Mouse (Mus musculus) forelimb bud, embryonic 11.5 days (tissue): ENCODE measurements at regions not wholly inside any gene's neighbourhood (a gene's known extent, or its start where the extent isn't known, plus 50 kb on each side); places are given as distances from the start of the nearest gene placed in this dataset.
A peak's percentile ranks its signal among the peaks of the same experiment; 100 is the strongest.
"Not testable (repeated sequence)": the region's sequence is repeated elsewhere in the genome, so short reads cannot be mapped to it uniquely, and the experiment has no call there.

ENCODE experiments used
- DNase-seq: peaks from one replicate; pipeline ENCODE4 v3.0.0-alpha.2; 2012; ENCODE audit warnings: low read depth, low spot score

DNA sequence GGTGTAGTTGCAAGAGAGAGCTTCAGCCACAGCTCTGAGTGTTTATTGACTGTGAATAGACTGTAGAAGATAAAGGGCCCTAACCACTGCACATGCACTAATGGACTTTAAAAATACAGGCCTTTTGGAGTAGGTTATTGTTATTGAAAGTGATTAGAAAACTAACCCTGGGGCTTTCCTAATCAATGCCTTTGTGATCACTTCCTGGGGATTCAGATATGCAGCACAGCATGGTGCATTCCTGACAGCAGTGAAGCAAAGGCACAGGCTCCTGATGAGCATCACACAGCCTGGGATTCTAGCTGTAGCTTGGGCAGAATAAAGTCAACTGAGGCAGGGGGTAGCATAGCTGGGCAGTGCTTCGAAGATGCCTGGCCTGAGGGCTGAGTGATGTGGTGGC lies 87.3 kb downstream of the Gm11077 start:
- DNase-seq = no peak

DNA sequence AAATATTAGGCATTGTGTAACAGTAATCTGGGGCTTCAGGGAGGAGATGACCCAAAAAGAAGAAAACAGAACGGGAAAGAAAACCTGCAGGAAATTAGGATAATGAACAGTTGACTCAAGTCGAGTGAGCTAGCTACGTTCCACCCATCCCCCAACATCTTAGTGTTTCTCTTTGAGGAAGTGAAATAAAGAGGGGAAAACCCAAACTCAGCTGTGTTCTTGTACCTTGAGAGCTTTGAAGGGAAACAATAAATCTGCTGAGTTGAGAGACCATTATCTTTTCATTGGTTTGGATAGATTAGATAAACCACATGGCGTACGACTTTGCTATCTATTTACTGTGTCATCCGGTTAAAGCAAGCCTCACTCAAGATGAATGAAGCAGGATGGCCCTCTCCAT lies 87.7 kb downstream of the Gm11077 start:
- DNase-seq = no peak

DNA sequence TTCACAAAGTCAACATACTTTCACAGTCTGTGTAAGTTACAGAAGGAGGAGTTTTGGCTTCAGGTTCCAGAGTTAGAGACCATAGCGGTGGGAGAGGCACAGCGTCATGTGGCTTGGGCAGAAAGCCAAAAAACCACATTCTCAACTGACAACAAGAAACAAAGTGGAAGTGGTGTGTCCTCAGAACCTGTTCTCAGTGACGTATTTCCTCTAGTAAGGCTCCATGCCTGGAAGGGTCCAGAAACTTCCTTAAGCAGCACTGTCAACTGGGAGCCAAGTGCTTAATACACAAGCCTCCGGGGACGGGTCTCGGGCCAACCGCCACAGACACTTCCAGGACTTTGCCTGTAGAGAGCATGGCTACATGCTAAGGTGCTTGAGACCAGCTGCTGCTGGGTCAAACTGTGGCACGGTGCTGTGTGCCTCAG lies 90.4 kb downstream of the Gm11077 start:
- DNase-seq = no peak

DNA sequence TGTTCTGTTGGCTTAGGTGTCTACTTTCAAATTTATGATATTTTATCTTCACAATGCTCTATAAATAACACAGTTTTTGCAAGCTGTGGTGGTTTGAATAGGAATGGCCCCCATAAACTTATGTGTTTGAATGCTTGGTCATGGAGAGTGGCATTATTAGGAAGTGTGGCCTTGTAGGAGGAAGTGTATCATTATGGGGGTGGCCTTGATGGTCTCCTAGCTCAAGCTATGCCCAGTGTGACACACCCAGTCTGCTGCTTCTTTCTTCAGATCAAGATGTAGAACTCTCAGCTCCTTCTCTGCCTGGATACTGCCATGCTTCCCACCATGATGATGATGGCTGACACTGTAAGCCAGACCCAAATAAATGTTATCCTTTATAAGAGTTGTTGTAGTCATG lies 97.4 kb downstream of the Gm11077 start:
- no peak for DNase-seq

DNA sequence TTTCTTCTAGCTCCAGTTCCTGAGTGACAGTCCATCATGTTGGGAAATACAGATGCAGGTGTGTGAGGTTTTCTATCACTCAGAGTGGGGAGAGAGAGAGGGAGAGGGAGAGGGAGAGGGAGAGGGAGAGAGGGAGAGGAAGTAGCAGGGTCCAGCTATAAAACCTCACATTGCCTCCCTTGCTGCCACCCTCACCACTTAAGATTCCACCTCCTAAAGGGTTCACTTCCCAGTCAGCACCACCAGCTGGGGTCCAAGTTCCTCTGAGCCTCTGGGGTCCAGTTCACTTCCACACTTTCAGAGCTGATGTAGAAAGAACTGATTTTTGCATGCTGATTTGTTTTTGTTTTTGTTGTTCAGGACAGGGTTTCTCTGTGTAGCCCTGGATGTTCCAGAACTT lies 98.6 kb downstream of the Gm11077 start:
- DNase-seq = no peak

DNA sequence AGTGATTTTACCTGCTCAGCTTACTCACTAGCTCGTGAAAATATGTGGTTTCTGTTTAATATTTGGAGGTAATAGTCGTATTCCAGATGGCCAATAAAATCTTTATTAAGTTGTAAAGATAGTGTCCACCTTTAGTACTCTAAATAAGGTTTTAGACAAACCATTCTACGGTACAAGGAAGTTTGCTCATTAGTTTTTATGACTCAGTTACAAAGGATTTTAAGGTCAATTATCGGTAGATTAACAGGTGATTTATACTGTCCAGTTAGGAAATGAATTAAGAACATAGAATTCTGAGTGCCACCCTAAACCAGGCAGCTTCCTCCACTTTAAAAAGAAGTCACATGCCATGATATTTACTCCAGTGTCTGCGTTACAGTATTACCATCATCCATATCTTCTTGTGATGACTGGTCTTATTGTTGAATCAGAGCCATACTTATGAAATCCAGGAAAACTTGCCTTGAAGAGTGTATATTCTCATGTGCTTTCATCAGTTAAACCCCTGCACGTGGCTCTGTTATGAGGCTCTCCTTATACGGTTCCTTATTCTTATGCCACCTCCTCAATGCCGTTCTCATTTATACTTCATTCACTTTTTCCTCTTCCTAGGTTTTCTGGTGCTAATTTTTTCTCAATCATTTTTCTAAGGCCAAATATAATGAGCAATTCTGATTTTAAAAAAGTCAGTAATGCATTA lies 114.4 kb downstream of the Gm11077 start:
- peak; percentile 42 for DNase-seq

DNA sequence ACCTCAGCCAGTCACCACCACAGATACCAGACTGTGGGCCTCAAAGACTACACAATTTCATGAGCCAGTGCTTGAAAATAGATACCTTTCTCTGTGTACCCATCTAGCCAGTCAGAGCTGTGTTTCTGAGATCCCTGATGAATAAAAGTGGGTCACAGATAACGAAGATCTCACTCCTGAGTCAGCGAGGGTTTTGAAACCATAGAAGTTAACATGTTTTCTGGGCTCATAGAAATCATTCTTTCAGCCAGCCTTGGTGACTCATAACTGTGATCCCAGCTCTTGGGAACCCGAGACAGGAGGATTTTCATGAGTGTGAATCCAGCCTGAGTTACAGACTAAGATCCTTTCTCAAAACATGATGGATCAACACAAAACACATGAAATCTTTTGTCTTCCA lies 118.1 kb downstream of the Gm11077 start:
- DNase-seq = no peak

DNA sequence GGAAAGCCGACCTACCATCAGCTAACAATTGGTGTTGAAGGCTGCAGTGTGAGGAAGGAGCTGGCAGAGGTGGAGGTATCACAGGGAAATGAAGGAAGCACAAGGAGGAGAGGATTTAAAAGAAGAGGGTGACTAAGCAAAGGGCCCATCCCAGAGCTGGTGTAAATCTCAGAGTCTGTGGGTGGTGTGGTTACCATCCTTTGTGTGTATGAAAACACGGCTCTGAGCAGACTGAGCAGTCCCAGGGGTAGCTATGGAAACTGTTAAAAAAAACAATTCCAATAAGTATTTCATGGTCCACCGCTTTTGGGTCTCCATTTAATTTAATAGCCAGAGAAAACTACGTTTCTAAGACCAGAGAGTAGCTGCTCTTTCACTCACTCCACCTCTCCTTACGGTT lies 123.3 kb downstream of the Gm11077 start:
- DNase-seq = no peak

DNA sequence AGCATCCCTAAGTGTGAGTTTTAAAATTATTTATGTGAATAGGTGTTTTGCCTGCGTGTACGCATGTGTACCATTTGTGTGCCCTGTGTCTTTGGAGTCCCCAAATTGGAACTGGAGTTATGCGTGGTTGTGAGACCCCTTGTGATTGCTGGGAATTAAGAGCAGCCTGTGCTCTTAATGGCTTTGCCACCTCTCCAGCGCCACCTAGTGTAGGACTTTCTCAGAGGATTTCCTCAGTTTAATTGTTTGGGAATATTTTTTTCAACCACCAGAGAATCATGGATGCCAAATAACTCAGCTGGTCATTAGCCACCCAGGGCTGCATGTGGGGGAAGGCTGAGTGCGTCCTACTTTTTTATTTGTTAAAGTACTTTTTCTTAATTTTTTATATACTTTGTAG lies 124.4 kb downstream of the Gm11077 start:
- DNase-seq = peak; percentile 59

DNA sequence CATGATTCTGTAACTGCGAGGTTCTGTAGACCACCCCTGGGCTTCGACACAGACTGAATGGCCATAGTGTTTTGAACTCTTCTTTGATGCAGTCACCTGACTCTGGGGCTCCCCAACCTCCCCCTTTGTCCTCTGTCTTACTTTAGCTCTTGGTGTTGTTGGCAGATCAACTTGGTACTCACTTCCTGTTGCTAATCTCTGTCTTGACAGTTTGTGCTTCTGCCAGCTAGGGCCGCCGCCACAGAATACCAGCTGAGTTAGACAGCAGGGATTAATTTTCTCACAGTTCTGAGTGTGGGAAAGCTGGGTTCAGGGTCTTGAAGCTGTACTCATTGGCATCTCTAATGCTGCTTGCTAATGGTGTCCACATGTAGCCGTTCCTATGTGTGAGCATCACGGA lies 125.6 kb downstream of the Gm11077 start:
- no peak for DNase-seq

DNA sequence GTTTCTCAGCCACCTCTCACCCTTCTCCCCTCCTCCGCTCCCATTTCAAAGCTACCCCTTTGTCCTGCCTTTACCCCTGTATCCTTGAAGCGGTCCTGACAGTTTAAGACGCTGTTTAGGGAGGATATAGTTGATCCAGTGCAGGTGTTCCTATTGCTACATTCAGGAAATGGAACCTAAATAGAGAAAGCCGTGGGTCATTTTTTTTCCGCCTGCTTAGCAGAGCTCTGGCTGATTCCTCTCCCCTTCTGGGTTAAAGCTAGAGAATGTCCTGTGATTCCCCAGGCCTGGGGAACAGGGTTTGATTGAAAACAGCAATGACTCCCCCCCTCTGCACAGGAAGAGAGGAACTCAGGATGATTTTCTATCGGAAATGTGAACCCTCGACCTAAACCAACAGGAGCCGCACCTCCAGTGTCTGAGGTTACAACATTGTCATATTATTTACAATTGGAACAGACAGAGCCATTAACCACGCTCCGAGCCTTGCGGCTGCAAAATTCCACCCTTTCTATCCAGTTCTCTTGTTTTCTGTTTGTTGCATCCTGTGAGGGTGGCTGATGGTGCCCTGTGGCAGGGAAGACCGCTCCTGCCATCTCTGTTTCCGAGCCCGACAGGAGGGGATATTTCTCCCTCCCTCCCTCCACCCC lies 127.5 kb downstream of the Gm11077 start:
- peak; percentile 50 for DNase-seq

DNA sequence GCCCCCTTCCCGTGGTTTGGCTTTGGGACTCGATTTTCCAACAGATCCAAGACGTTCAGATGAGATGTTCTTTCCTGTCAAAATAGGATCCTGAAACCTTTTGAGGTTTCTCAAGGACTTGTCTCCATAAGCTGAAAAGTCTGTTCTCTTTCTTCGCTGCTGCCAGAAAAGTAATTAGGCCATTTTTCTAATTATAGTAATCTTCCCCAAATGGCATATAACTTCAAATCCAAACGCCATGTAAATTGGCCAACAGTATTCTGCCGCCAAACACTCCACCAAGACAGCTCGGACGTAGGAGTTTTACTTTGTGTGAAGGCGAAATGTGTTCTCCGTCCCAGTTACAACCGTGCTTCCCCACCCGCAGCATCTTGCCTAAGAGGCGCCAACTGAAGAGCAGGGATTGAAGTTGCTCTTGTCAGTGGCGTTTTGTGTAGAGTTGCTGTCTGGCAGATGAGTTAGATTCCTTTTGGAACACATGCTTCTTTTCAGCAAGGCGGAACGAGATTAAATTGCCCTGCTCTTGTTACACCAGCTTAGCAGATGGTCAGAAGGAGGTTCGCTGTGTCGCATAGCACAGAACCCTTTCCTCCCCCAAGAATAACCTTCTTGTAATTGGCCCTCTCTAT lies 128.1 kb downstream of the Gm11077 start:
- no peak for DNase-seq

DNA sequence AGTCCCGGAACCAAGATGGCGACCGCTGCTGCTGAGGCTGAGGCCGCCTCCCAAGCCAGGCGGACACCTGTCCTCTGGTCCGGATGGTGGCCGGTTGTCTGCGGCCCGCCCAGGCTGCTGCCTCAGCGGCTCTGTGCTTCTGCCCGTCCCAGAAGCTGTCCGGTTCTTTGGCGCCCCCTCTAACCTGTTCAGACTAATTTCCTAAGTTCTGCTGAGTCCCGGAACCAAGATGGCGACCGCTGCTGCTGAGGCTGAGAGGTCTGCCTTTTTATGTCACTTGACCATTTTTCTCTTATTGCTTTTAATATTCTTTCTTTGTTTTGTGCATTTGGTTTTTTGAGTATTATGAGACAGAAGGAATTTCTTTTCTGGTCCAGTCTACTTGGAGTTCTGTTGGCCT lies 140.4 kb downstream of the Gm11077 start:
- DNase-seq = not testable (repeated sequence)

DNA sequence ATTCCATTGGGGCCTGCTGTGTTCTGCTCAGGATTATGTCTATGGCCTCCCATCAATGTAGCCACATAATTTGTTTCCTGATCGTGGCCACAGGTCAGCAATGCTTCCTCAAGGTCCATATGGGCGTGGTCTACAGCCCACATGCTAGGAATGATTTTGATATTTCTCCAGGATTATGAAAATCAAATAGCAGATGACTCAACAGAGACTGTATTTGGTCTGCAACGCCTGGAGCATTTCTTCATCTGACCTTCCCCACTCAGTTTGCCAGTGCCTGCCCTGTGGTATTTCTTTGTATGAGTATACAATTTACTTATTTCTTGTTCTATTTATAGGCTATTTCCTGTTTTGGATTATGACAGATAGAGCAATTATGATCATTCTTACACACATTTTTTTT lies 145.7 kb downstream of the Gm11077 start:
- no peak for DNase-seq

DNA sequence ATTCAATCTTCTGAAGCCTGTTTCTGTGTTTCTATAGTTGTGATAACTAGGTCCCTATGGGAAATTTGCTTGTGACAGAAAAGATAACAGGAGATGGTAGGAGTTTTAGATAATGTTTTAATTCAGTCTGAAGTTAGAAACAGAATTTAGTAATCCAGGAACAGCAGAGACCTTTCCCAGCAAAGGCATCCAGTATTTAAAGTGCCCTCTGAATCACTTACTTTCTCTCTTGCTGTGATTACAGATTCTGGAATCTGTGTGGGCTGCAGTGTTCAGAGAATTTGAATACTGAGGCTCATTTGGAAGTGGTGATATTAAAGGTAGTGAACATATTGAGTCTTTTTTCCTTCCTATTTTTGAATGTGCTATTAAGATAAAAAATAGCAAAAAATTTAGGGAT lies 154.6 kb downstream of the Gm11077 start:
- DNase-seq = no peak

DNA sequence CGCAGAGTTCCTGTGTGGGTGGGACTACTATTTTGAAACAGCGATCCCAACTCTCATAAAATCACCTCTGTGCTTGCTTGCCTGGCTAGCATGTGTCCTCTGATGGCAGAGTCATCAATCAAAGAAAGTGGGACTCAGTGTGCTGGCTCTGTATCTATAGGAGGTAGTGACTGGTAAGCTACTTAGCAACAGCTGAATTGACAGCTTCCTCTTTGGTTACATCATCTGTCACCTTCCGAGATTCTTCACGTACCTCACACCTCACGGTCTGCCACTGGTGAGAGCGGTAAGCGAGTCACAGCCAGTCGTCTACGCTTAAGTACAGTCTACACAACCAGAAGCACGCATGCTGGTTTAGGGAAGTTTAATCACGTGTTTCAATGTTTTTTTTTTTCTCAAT lies 159.5 kb downstream of the Gm11077 start:
- peak; percentile 61 for DNase-seq

DNA sequence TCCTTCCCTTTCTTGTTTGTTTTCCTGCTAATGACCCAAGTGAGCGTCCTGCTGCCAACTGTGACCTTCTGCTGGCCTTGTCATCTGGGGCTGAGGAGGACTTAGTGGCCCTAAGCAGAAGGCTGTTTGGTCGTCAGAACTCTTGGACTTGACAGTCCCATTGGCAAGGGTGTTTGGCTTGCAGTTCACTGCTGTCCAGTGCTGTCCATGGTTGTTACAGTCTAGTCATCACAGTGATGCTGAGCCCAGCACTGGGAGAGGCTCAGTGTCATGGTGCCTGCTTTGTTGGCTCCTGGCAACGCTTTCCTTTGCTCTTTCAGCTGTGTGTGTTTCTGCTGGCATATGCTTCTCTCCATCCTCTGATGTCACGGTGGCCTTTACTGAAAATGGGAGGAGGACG lies 161.0 kb downstream of the Gm11077 start:
- DNase-seq = no peak

DNA sequence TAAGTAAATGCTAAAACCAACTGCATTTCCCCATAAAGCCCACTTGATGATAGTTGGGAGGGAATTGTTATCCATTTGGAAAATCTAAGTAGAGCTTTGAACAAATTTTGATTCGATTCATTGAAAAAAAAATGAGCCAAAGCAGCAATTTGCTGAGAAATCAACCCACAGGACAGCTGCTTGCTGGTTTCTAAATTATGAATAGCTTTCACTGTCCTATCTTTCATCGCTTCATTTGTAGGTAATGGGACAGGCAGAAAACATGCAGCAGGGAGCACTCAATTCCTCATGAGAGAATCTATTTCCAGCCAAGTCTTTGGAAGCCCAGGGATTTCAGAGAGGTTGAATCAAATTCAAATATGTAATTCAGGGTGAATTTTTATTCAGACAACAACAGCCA lies 161.5 kb downstream of the Gm11077 start:
- no peak for DNase-seq

DNA sequence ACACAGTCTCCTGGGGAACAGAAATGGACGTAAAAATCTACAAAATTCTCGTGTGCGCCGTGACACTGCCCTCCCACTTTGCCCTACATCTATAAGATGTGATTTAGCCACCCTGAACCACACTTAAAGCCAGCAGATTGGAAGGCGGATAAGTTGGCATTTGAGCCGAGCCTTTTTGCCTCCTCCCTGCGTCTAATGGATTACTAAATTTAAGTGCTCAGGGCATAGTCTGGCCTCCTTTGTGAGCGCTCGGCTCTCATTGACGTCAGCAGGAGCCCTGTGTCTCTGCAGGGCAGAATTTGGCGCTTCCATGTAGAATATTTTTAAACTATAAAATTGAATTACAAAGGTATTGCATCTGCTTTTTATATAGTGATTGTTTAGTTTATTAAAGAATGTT lies 165.4 kb downstream of the Gm11077 start:
- DNase-seq = no peak

DNA sequence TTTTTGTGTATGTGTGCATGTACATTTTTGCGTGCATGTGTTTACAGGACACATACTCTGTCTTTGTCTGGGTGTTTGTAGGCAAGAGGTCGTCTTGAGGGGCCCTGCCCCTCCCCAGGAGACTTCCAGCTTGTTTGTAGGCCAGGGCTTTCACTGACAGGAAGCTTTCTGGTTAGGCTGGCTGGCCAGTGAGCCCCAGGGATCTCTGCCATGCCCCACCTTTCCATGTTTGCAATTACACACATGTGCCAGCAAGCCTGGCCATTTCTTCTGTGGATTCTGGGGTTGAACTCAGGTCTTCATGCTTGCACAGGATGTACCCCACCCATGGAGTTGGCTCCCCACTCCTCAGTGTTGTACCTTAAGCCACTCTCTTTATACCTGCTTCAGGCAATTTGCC lies 166.4 kb downstream of the Gm11077 start:
- no peak for DNase-seq

DNA sequence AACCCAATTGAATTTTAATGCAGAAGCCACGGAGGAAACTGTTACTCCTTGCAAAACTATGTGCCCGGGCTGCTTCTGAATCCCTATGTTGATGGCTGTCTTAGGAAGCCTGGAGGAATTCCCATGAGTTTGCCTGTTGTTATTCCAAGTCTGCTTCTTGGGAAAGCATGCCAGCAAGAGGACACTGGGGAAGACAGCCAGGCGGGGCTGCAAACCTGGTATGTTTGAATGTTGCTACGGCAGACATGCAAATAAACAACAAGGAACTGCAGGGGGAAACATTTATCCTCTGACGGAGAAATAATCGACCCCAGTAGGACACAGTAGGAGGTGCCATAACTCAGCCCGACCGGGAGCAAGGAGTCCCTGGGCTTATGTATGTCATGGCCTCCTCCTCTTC lies 168.0 kb downstream of the Gm11077 start:
- DNase-seq = no peak

DNA sequence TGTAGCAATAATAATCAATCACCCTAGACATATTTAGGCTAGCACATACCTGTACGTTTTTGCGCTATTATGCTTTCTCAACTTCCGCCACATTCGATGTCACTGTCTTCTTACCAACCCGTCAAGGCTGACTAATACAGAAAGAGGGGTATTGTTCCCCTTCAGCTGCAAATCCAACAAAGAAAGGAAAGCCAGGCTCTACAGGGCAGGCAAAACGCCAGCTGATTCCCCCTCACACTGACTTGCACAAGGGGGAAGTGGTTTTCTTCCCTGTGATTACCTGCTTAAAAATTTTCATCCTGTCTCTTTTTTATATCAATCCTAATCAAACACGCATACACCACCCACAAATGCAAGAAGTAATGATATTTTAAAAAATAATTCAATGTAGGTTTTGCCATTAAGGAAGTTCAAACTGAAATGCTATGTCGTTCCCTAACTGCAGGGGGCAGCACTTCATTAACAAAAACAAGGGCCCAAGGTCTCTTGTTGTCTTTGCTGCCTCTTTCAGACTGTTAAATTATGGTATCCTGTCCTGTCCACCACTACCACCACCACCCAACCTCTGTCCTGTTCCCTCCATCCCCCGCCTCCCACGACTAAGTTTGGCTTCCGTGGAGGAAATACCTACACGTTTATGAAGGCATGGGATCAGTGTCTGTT lies 195.4 kb downstream of the Gm11077 start:
- DNase-seq = peak; percentile 41

DNA sequence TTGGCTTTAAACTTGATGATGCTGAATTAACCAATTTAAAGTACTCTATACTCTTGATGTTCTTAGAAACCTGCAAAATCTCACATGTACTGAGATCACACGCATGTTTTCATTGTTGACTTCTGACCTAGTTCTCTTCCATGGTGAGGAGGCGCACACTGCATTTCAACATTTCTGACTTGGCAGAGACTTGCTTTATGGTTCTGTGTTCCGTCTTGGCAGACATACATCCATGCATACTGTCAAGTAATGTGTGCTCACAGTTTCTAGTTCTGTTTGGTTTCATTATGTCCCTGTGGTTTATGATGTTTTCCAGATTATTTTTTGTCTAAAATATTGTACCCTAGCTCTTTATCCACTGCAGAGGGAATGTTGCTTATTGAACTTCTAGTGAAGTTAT lies 198.5 kb downstream of the Gm11077 start:
- no peak for DNase-seq
